Mouse (Mus musculus): ENCODE measurements around the gene Dnajb13.

Dnajb13 gene

DNA sequence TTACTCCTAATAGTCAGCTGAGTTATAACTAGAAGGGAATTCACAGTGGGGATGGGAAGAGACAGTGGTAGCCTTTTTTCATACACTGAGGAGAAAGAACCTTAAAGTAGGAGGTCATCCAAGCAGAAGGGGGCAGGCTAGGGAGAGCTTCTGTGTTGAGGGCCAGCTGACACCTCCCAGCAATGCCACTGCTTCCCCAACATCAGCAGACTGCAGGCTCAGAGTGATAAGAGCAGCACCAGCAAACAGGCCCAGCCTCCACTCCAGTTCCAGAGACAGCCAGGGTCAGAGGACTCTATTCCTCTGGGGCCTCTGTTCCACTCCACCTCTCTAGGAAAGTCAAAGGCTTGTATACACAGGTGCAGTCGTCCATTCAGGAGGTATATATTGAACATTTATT lies 56.6 kb downstream of the Dnajb13 start:
- WGBS, result 77% methylated on average over 1 of the region's 1 CpGs
